Mouse (Mus musculus) right cerebral cortex, postnatal 25 days (tissue): ENCODE measurements around the gene Ntrk1.
A peak's percentile ranks its signal among the peaks of the same experiment; 100 is the strongest.

Experiments used
- DNase-seq: peaks from one replicate; pipeline ENCODE4 v3.0.0; 2022

Ntrk1 gene

GRCm38 (mm10) chr3:87749036-87749435, 45.9 kb downstream of the Ntrk1 start:
- peak; percentile 46 for DNase-seq

GRCm38 (mm10) chr3:87748431-87748830, 46.5 kb downstream of the Ntrk1 start, which contains the start of gene Lrrc71:
Gene Lrrc71, minus strand, starts transcription at chr3:87748625.
- no peak for DNase-seq

- DNase-seq: no peak
These were observed 49.8 kb downstream of the Ntrk1 start for GRCm38 (mm10) chr3:87745036-87745659.

- no peak for DNase-seq
These were observed 51.0 kb downstream of the Ntrk1 start for GRCm38 (mm10) chr3:87743927-87744326.

- no peak for DNase-seq
These were observed 52.2 kb downstream of the Ntrk1 start for GRCm38 (mm10) chr3:87742735-87743134.

GRCm38 (mm10) chr3:87742013-87742412, 52.9 kb downstream of the Ntrk1 start:
- DNase-seq: no peak

GRCm38 (mm10) chr3:87738906-87739305, 56.1 kb downstream of the Ntrk1 start:
- no peak for DNase-seq

GRCm38 (mm10) chr3:87735335-87735734, 59.6 kb downstream of the Ntrk1 start:
- DNase-seq: no peak

GRCm38 (mm10) chr3:87733984-87734761, 60.8 kb downstream of the Ntrk1 start:
- no peak for DNase-seq

GRCm38 (mm10) chr3:87733098-87733497, 61.9 kb downstream of the Ntrk1 start:
- DNase-seq: no peak

- DNase-seq: no peak
These were observed 66.3 kb downstream of the Ntrk1 start for GRCm38 (mm10) chr3:87728696-87729095.
